Mouse (Mus musculus) CH12.LX (cell line): ENCODE measurements around the gene Grid1. TPM values are rescaled to one million over a fixed set of nuclear protein-coding genes. Genes with fewer than 3 reads are reported as not detected.

Experiments used
- DNase-seq: peaks from one replicate; pipeline ENCODE4 v3.0.0-alpha.2; 2013; ENCODE audit errors: extremely low read depth
- H3K27ac ChIP-seq: 2 replicates; pipeline ENCODE4 v1.5.1; 2012; ENCODE audit warnings: low read depth, mild to moderate bottlenecking, control low read depth, moderate library complexity; ENCODE audit not compliant: insufficient read depth
- H3K27me3 ChIP-seq: replicated peaks from 2 replicates; pipeline ENCODE3; 2012; ENCODE audit warnings: inconsistent platforms
- H3K36me3 ChIP-seq, 2 experiments: replicated peaks in 1 of 2; 2 replicates each; pipeline versions ENCODE3 to v1.6.1; 2012; ENCODE audit warnings: inconsistent platforms in 1 of 2, low read length in 1 of 2, mild to moderate bottlenecking in 1 of 2, mixed read lengths in 1 of 2, moderate library complexity in 1 of 2; ENCODE audit not compliant: control insufficient read depth in 1 of 2, insufficient read depth in 1 of 2
- H3K4me1 ChIP-seq, 2 experiments: 2 replicates each; pipeline ENCODE4 v1.6.1; 2012; ENCODE audit warnings: inconsistent platforms in 1 of 2, moderate library complexity in 1 of 2; ENCODE audit not compliant: insufficient read depth in 2 of 2, control insufficient read depth in 1 of 2
- H3K4me2 ChIP-seq: 2 replicates; pipeline ENCODE4 v1.6.1; 2012; ENCODE audit warnings: low read depth, mild to moderate bottlenecking, control low read depth; ENCODE audit not compliant: poor library complexity, insufficient read depth, severe bottlenecking
- H3K4me3 ChIP-seq, 3 experiments: fragments of 150-350 bp in 1 of 3; sonication (generic) in 1 of 3; replicated peaks in 1 of 3; 2 replicates each; pipeline versions ENCODE3 to v1.5.1; 2011 to 2012; ENCODE audit warnings: low read depth in 2 of 3, low read length in 2 of 3, mild to moderate bottlenecking in 2 of 3, moderate library complexity in 2 of 3, control low read depth in 1 of 3, improper control_type of control experiment in 1 of 3, inconsistent platforms in 1 of 3, mixed read lengths in 1 of 3; ENCODE audit not compliant: poor library complexity in 1 of 3
- H3K79me2 ChIP-seq: replicated peaks from 2 replicates; pipeline ENCODE4 v1.6.1; 2012; ENCODE audit warnings: mild to moderate bottlenecking, moderate library complexity; ENCODE audit not compliant: control insufficient read depth, poor library complexity, insufficient read depth, severe bottlenecking; ENCODE audit errors: extremely low read depth
- H3K9ac ChIP-seq: 2 replicates; pipeline ENCODE4 v1.6.1; 2012; ENCODE audit warnings: low read depth, mild to moderate bottlenecking, control low read depth, moderate library complexity; ENCODE audit not compliant: insufficient read depth
- H3K9me3 ChIP-seq: replicated peaks from 2 replicates; pipeline ENCODE3; 2012; ENCODE audit warnings: low read length, inconsistent platforms, mixed read lengths
- CHD1 ChIP-seq: IDR thresholded peaks from 2 replicates; pipeline ENCODE4 v1.6.1; 2012; ENCODE audit warnings: low read depth, low read length, improper control_type of control experiment, inconsistent platforms
- CTCF ChIP-seq, 2 experiments: IDR thresholded peaks in 1 of 2; conservative IDR thresholded peaks in 1 of 2; 2 replicates each; pipeline ENCODE4 v1.5.1; 2011 to 2012; ENCODE audit warnings: low read depth in 2 of 2, low read length in 2 of 2, improper control_type of control experiment in 1 of 2, inconsistent platforms in 1 of 2, mild to moderate bottlenecking in 1 of 2, moderate library complexity in 1 of 2
- ELF1 ChIP-seq: IDR thresholded peaks from 2 replicates; pipeline ENCODE4 v1.6.1; 2014; ENCODE audit warnings: low read depth, mild to moderate bottlenecking, inconsistent platforms, low read length, improper control_type of control experiment
- ETS1 ChIP-seq: conservative IDR thresholded peaks from 2 replicates; pipeline ENCODE4 v1.6.1; 2012; ENCODE audit warnings: low read depth, mild to moderate bottlenecking, inconsistent platforms, low read length, improper control_type of control experiment, moderate library complexity
- HCFC1 ChIP-seq: IDR thresholded peaks from 2 replicates; pipeline ENCODE4 v1.6.1; 2012; ENCODE audit warnings: low read depth, mild to moderate bottlenecking, inconsistent platforms, low read length, improper control_type of control experiment
- JUND ChIP-seq: conservative IDR thresholded peaks from 2 replicates; pipeline ENCODE4 v1.6.1; 2011; ENCODE audit warnings: low read depth, low read length, improper control_type of control experiment
- MAFK ChIP-seq: IDR thresholded peaks from 2 replicates; pipeline ENCODE4 v1.6.1; 2011; ENCODE audit warnings: low read length, improper control_type of control experiment; ENCODE audit not compliant: insufficient replicate concordance
- MAX ChIP-seq: IDR thresholded peaks from 2 replicates; pipeline ENCODE4 v1.6.1; 2011; ENCODE audit warnings: low read length, improper control_type of control experiment
- MEF2A ChIP-seq: IDR thresholded peaks from 2 replicates; pipeline ENCODE4 v1.6.1; 2014; ENCODE audit warnings: low read depth, mild to moderate bottlenecking, inconsistent platforms, low read length, improper control_type of control experiment, borderline replicate concordance
- MYC ChIP-seq: IDR thresholded peaks from 2 replicates; pipeline ENCODE4 v1.6.1; 2011; ENCODE audit warnings: low read depth, mild to moderate bottlenecking, improper control_type of control experiment, low read length
- PAX5 ChIP-seq: IDR thresholded peaks from 2 replicates; pipeline ENCODE4 v1.6.1; 2012; ENCODE audit warnings: low read length, inconsistent platforms, mixed read lengths
- POLR2A ChIP-seq: IDR thresholded peaks from 2 replicates; pipeline ENCODE4 v1.6.1; 2011; ENCODE audit warnings: low read depth, mild to moderate bottlenecking, improper control_type of control experiment, low read length
- RCOR1 ChIP-seq: conservative IDR thresholded peaks from 2 replicates; pipeline ENCODE4 v1.6.1; 2012; ENCODE audit warnings: low read depth, mild to moderate bottlenecking, inconsistent platforms, low read length, improper control_type of control experiment
- SMC3 ChIP-seq: IDR thresholded peaks from 2 replicates; pipeline ENCODE4 v1.6.1; 2011; ENCODE audit warnings: low read depth, low read length, improper control_type of control experiment
- TBP ChIP-seq: conservative IDR thresholded peaks from 2 replicates; pipeline ENCODE4 v1.6.1; 2011; ENCODE audit warnings: low read depth, low read length, improper control_type of control experiment
- TCF12 ChIP-seq: IDR thresholded peaks from 2 replicates; pipeline ENCODE4 v1.6.1; 2014; ENCODE audit warnings: low read depth, mild to moderate bottlenecking, inconsistent platforms, low read length, improper control_type of control experiment
- USF1 ChIP-seq: IDR thresholded peaks from 2 replicates; pipeline ENCODE4 v1.6.1; 2014; ENCODE audit warnings: low read depth, mild to moderate bottlenecking, inconsistent platforms, low read length, improper control_type of control experiment
- USF2 ChIP-seq: conservative IDR thresholded peaks from 2 replicates; pipeline ENCODE4 v1.6.1; 2011; ENCODE audit warnings: low read depth, low read length, improper control_type of control experiment
- ZKSCAN1 ChIP-seq: IDR thresholded peaks from 2 replicates; pipeline ENCODE4 v1.6.1; 2012; ENCODE audit warnings: low read depth, inconsistent platforms, low read length, improper control_type of control experiment, borderline replicate concordance
- ZNF384 ChIP-seq: IDR thresholded peaks from 2 replicates; pipeline ENCODE4 v1.6.1; 2012; ENCODE audit warnings: low read depth, low read length, improper control_type of control experiment, inconsistent platforms
- dilution Hi-C: fragments of 300-500 bp; cut with MboI; formaldehyde crosslinking; loops from 2 replicates; pipeline ENCODE4 v1.14.3; 2020; ENCODE audit warnings: low sequenced_read_pairs; ENCODE audit not compliant: extremely low pct_unique_long_range_greater_than_20kb, extremely low pct_ligation_motif_present
- in situ Hi-C: fragments of 300-500 bp; cut with MboI; formaldehyde crosslinking; loops from 3 replicates; pipeline ENCODE4 v1.14.3; 2019; ENCODE audit warnings: low sequenced_read_pairs, low pct_ligation_motif_present, low pct_unique_long_range_greater_than_20kb, mixed read lengths
- polyA plus RNA-seq: library from polyadenylated mRNA; unstranded; fragments of >175 nt; gene quantifications from 2 replicates; pipeline ENCODE4 v1.2.1, GENCODE M21; 2012; ENCODE audit warnings: low read depth; ENCODE audit not compliant: insufficient read length
- total RNA-seq, 2 experiments: library from RNA; depleted of rRNA; stranded (reverse); fragments of 300-350 nt in 1 of 2; fragments of >200 nt in 1 of 2; gene quantifications; 2 replicates each; pipeline ENCODE4 v1.2.3; 2012 to 2014

Grid1 gene
- total and polyA plus RNA-seq, 3 experiments = not detected

DNA sequence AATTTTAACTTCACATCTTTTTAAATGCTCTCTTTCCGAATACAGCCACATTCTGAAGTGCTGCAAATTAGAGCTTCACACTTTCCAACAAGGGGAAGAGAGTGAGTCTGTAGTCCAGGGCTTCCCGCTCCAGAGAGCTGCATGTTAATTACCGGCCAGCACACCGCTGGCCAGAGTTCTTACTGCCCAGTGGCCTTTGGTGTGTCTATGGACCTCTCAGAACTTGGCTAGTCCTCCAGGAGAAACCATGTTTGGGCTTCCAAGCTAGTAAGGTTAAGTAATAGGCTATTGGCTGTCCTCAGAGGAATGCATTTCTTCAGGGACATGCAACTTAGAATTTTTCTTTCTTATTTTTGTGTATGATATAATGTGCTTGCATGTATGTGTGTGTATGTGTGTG lies 301.0 kb downstream of the Grid1 start:
- no peak for DNase-seq
- in situ Hi-C loops (no loop called here), dilution Hi-C loops (no loop called here)

DNA sequence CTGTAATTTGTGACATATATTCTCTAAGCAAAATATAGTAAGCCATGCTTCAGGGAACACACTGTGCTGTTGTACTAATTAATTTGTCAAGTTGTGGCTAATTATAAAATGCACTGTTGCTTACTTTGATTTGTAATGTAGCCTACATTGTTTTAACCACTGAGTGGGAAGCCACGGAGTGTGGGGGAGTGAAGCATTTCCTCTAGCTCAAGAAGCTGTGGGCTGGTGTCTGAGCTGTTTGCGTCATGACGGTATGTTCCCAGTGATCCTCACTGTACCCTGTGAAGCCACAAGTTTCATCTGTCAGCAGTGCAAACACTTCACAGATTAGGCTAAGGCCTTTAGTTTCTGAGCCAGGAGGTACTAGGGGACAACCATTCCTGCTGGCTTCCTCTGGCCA lies 302.2 kb downstream of the Grid1 start:
- H3K79me2 ChIP-seq = no peaks in the 10 kb centered on the region
- no peak overlapping the region for H3K9ac ChIP-seq
- H3K4me1 ChIP-seq = no peaks in the 10 kb centered on the region
- dilution Hi-C loops = no loop called here
- no peak overlapping the region for H3K4me2 ChIP-seq
- TF ChIP-seq CTCF (conservative IDR thresholded peaks at IDR 0.05 in 1 of 2, IDR thresholded peaks at IDR 0.05 in 1 of 2; ENCODE audit: low read depth in 2 of 2, low read length in 2 of 2) = no peak
- no peak for TF ChIP-seq RCOR1
- no peak for TF ChIP-seq TBP
- no peak for TF ChIP-seq CHD1
- no peak for TF ChIP-seq ELF1
- no peak for TF ChIP-seq TCF12
- TF ChIP-seq MEF2A = no peak
- no peak for TF ChIP-seq HCFC1
- no peak for TF ChIP-seq ZNF384
- no peak for TF ChIP-seq SMC3
- TF ChIP-seq ETS1 = no peak
- no peak for TF ChIP-seq ZKSCAN1
- no peak for TF ChIP-seq USF2
- TF ChIP-seq USF1 = no peak
- TF ChIP-seq MAFK = no peak
- no peak for TF ChIP-seq PAX5
- no peak for TF ChIP-seq MAX
- TF ChIP-seq, all 38 proteins: peak for 0
- Histone ChIP-seq H3K27ac (no peak overlapping the region), H3K9me3 (no peaks in the 10 kb centered on the region), H3K27me3 (peaks cover 50% of the 10 kb centered on the region), H3K4me3 (no peak overlapping the region), H3K36me3 (no peaks in the 10 kb centered on the region)
- DNase-seq = no peak
- in situ Hi-C loops = no loop called here

More for the DNA sequence above, 301.0 kb downstream of the Grid1 start:
- Histone ChIP-seq H3K4me1 (no peaks in the 10 kb centered on the region), H3K4me3 (no peak overlapping the region), H3K36me3 (no peaks in the 10 kb centered on the region), H3K79me2 (no peaks in the 10 kb centered on the region), H3K9ac (no peak overlapping the region), H3K27ac (no peak overlapping the region), H3K9me3 (no peaks in the 10 kb centered on the region), H3K4me2 (no peak overlapping the region), H3K27me3 (peaks cover 59% of the 10 kb centered on the region)
- no peak for TF ChIP-seq POLR2A
- no peak for TF ChIP-seq JUND
- no peak for TF ChIP-seq USF2
- no peak for TF ChIP-seq MYC
- TF ChIP-seq ZNF384 = no peak
- TF ChIP-seq HCFC1 = no peak
- no peak for TF ChIP-seq PAX5
